Mouse (Mus musculus): ENCODE results near the gene Gramd2. TPM values are rescaled to one million over a fixed set of nuclear protein-coding genes. Genes with fewer than 3 reads are reported as not detected.

Gene Gramd2
- polyA plus RNA-seq, 1 experiment from 2014 or later, result 4.6 TPM

DNA sequence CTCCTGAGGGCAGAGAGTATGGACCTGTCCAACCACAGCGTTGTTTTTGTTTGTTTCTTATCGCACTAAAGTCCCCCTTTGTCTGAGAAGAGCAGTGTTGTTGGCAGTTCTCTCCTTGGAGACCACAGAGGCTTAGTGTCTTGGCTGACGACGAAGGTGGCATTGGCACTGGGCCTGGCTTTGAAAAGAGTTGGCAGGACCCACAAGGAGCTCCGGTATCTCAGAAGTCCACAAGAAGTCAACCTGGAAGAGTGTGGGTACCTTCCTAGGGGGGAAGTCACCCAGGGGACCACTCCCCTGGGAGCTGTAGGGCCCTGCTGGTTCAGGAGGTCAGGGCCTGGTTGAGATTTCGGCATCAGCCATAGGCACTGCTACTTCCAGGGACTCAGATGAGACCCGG lies 21.1 kb downstream of the Gramd2 start:
- Histone ChIP-seq H3K4me2 (no peak overlapping the region), H3K27me3 (replicated peaks) (no peaks in the 10 kb centered on the region), H3K4me3 (no peak overlapping the region), H3K36me3 (replicated peaks) (no peaks in the 10 kb centered on the region), H3K9ac (no peak overlapping the region), H3K27ac (no peak overlapping the region), H3K9me3 (no peaks in the 10 kb centered on the region), H3K4me1 (no peaks in the 10 kb centered on the region)
- ATAC-seq (replicated peaks), result no peak
- WGBS, result 75% methylated on average over 7 of the region's 7 CpGs

DNA sequence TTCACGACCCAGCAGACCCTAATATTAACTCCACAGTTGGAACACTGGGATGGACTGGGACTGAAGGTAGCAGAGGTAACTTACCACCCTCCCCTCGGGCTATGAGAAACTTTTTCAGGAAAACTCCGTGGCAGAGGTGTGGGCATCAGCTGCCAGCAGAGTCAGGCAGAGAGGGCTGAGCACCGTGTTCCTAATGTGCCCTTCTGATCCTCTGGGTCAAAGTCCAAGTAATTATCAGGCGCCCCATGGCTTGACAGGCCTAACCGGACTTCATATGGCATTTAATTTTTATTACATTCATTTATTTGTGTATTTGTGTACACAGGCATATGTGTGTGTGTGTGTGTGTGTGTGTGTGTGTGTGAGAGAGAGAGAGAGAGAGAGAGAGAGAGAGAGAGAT lies 23.2 kb downstream of the Gramd2 start:
- Histone ChIP-seq H3K36me3 (replicated peaks) (no peaks in the 10 kb centered on the region), H3K4me2 (no peak overlapping the region), H3K9me3 (no peaks in the 10 kb centered on the region), H3K4me1 (no peaks in the 10 kb centered on the region), H3K9ac (no peak overlapping the region), H3K27me3 (replicated peaks) (no peaks in the 10 kb centered on the region), H3K4me3 (no peak overlapping the region), H3K27ac (no peak overlapping the region)
- no peak for ATAC-seq (replicated peaks)
- WGBS, result 75% methylated on average over 6 of the region's 6 CpGs

DNA sequence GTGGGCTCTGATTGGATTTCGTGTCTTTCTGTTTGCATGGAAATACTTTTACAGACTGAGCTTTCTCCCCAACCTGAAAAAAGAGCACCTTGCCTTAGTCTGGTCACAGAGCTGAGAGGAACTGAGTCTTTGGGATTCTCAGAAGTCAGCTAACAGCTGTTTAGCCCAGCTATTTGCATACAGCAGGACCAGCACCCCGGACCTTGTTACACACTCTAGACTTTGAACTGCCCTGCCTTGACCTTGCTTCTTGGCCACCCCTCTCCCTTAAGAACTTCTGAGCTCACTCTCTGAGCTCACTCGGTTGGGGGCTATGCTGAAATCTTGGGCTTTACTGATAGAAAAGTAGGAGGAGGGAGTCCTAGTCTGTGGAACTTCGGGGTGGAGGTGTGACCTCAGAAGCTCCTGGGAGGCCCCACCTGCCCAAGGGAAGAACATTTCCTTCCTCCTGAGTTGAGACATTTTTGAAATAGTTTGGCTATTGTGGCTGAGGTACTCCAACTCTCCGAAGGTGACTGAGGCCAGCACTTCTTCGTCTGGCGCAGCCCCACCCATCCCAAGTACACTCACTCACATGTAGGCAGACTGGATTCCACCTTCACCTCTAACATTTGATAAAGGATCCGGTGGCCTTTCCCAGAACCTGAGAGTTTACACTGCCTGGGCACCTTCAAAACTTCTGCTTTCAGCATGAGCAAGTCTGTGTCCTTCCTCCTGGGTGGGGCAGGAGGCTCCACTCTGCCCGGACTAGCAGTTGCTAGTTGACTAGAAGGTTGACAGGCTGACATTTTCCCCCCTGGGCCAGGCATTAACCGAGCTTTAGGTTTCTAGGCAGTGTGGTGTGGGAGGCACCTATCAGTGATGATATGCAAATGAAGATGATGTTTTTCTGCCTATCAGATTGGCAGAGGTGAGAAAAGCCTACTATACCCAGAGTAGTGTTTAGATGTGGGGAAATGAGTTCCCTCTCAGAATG lies 27.2 kb downstream of the Gramd2 start:
- Histone ChIP-seq H3K27ac (no peak overlapping the region), H3K27me3 (replicated peaks) (no peaks in the 10 kb centered on the region), H3K36me3 (replicated peaks) (no peaks in the 10 kb centered on the region), H3K9me3 (no peaks in the 10 kb centered on the region), H3K4me3 (no peak overlapping the region), H3K9ac (no peak overlapping the region), H3K4me2 (no peak overlapping the region), H3K4me1 (no peaks in the 10 kb centered on the region)
- ATAC-seq (replicated peaks), result no peak
- WGBS, result 70% methylated on average over 10 of the region's 10 CpGs

DNA sequence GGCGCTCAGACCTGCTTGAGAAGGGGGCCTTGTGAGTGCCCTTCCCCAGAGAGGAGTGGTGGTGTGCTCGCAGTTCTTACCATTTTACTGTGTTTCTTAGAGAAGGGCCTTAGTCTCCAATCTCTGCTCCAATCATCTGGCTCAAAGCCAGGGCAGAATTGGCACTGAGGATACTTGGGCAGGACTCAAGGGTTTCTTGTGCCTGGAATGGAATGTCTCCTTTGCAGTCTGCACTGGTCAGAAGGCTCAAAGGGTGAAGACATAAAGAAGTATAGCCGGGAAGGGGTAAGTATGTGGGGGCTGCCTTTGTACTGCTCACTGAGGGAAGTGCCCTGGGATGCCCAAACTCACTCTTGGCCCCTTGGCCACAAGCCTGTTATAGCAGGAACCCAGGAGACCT lies 29.3 kb downstream of the Gramd2 start:
- H3K4me2 ChIP-seq, result no peak overlapping the region
- no peak overlapping the region for H3K27ac ChIP-seq
- no peak overlapping the region for H3K4me3 ChIP-seq
- no peaks in the 10 kb centered on the region for H3K36me3 ChIP-seq (replicated peaks)
- no peaks in the 10 kb centered on the region for H3K27me3 ChIP-seq (replicated peaks)
- WGBS, result 78% methylated on average over 3 of the region's 3 CpGs
- H3K9ac ChIP-seq, result no peak overlapping the region
- H3K9me3 ChIP-seq, result no peaks in the 10 kb centered on the region
- no peaks in the 10 kb centered on the region for H3K4me1 ChIP-seq
- ATAC-seq (replicated peaks), result no peak

DNA sequence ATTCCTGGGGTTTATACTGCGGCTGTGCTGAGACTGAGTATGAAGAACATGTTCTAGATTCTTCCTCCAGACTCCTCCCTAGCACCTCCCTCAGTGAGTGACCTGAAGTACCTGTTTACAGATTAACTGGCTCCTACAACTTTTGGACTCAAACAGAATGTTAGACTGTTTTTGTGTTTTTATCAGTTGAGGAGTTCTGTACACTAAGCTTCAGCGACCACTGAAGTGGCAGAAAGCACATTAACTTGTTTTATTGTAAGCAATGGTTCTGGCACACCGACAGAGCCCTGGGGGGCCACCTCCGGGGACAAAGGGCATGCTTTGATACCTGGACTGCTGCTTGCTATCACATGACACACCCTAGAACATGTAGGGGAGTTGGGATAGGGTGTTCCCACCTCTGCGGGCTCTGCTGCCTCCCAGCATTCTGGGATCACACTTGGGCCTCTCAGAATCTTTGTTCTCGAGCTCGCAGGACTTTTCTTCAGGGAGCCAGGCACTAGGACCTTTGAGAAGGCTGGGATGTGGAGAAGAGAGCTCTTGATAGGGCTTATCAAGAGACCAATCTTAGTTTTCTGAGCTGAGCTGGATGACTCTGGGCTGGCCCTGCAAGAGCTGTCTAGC lies 36.4 kb downstream of the Gramd2 start:
- no peak overlapping the region for H3K4me3 ChIP-seq
- H3K36me3 ChIP-seq (replicated peaks), result no peaks in the 10 kb centered on the region
- no peaks in the 10 kb centered on the region for H3K9me3 ChIP-seq
- no peak overlapping the region for H3K27ac ChIP-seq
- ATAC-seq (replicated peaks), result no peak
- no peaks in the 10 kb centered on the region for H3K27me3 ChIP-seq (replicated peaks)
- no peak overlapping the region for H3K4me2 ChIP-seq
- 74% methylated on average over 7 of the region's 7 CpGs for WGBS
- H3K4me1 ChIP-seq, result no peaks in the 10 kb centered on the region
- H3K9ac ChIP-seq, result no peak overlapping the region

DNA sequence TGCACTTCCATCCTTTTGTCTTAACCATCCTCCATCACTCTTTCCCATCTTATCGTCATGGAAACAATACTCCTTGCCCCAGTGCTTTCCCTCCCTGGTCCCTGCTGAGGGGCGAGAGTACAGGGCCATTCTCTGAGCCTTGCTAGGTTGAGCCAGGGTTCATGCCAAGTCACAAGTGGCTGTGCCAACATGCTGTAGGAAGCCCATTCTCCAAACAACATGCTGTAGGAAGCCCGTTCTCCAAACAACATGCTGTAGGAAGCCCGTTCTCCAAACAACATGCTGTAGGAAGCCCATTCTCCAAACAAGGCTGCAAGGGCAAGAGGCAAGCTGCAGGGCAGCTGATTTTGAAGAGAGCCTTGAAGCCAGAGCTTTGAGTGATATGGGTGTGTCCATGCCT lies 38.3 kb downstream of the Gramd2 start:
- Histone ChIP-seq H3K27me3 (replicated peaks) (no peaks in the 10 kb centered on the region), H3K27ac (no peak overlapping the region), H3K4me2 (no peak overlapping the region), H3K9ac (no peak overlapping the region), H3K4me3 (no peak overlapping the region), H3K4me1 (peaks cover under 1% of the 10 kb centered on the region), H3K9me3 (no peaks in the 10 kb centered on the region), H3K36me3 (replicated peaks) (no peaks in the 10 kb centered on the region)
- no peak for ATAC-seq (replicated peaks)
- WGBS, result 77% methylated on average over 4 of the region's 4 CpGs

DNA sequence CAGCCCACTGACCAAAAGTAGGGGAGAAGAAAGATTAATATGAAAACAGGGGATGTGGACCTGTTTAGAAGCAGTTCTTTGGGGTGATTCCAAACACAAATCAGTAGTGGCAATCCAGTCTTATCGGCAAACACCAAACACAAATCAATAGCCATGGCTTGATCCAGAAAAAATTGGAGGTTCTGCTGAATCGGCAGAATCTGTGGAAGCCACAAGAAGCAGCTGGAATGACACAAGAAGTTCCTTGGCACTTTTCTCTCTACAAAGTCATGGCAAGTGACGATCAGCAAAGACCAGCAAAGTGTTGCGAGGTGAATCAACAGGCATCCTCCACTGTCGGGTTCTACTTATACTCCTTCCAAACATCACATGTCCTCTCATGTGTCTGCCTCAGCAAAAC lies 41.2 kb downstream of the Gramd2 start:
- H3K27me3 ChIP-seq (replicated peaks), result no peaks in the 10 kb centered on the region
- no peaks in the 10 kb centered on the region for H3K36me3 ChIP-seq (replicated peaks)
- WGBS, result 79% methylated on average over 5 of the region's 5 CpGs
- H3K4me1 ChIP-seq, result peaks cover 4% of the 10 kb centered on the region
- no peak overlapping the region for H3K4me2 ChIP-seq
- no peaks in the 10 kb centered on the region for H3K9me3 ChIP-seq
- no peak overlapping the region for H3K9ac ChIP-seq
- no peak overlapping the region for H3K4me3 ChIP-seq
- no peak for ATAC-seq (replicated peaks)
- no peak overlapping the region for H3K27ac ChIP-seq

DNA sequence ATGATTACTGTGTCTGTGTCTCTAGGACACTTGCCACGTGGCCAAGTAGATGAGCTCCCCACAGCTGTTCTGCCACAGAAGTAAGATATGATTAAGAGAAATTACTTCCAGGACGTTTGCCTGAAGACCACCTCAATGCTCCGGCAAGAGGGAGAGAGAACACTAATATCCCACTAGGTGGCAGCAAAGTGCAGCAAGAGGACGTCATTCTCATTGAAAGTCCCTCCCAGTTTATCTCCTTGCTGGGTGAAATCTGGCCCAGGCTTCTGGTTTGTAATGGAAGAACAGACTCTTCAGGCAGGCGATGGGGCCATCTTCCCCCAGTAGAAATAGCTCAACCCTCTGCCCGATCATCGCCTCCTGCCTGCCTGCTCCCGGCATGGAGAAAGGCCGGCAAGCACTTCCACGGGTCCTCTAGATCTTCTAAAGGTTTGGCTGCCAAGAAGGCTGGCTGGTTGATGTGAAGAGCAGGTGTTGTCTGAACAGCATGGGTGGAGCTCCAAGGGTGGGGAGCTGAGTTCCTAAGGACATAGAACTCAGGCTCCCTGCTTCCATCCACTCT lies 43.2 kb downstream of the Gramd2 start:
- Histone ChIP-seq H3K9me3 (no peaks in the 10 kb centered on the region), H3K27ac (no peak overlapping the region), H3K4me3 (peak overlapping the region; percentile 19; the same call in 1 of the 2 replicates), H3K4me2 (peak overlapping the region; percentile 47), H3K27me3 (replicated peaks) (no peaks in the 10 kb centered on the region), H3K9ac (peak overlapping the region; percentile 38; the same call in 1 of the 2 replicates), H3K36me3 (replicated peaks) (no peaks in the 10 kb centered on the region), H3K4me1 (peaks cover 4% of the 10 kb centered on the region)
- ATAC-seq (replicated peaks), result 0 out of 2 replicates have a peak, but pooled peaks have one; percentile 45
- 21% methylated on average over 10 of the region's 10 CpGs for WGBS

DNA sequence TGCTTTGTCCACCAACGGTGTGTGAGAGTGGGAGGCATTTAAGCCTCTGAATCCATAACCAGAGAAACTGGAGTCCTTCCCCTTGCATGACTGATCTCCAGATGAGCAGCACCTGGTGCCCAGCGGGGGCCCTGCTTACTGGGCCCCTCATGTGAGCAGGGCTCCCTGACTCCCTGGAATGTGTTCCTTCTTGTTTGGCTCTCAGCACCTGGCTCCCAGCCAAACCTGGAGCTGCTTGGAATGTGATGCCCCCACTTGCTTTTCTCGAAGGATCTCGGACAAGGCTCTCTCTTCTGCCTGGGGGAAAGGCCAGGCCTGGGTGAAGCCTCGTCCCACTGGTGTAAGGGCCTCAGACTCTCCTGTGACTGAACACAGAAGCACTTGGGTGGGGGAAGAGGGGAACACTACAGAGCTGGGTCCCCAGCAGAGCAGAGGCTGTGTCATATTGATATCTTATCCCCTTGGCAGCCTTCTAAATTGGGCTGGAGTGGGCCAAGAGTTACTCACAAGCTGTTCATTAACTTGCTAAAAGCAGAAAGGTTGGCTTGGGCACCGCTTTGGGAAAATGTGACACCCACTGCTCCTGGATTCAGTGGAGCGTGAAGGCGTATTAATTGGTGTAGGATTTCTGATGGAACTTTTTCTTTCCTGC lies 44.0 kb downstream of the Gramd2 start:
- WGBS, result 65% methylated on average over 8 of the region's 8 CpGs
- no peaks in the 10 kb centered on the region for H3K36me3 ChIP-seq (replicated peaks)
- H3K9ac ChIP-seq, result no peak overlapping the region
- no peak overlapping the region for H3K4me2 ChIP-seq
- peaks cover 4% of the 10 kb centered on the region for H3K4me1 ChIP-seq
- ATAC-seq (replicated peaks), result 0 out of 2 replicates have a peak, but pooled peaks have one; percentile 37
- no peak overlapping the region for H3K27ac ChIP-seq
- H3K27me3 ChIP-seq (replicated peaks), result no peaks in the 10 kb centered on the region
- H3K4me3 ChIP-seq, result no peak overlapping the region
- no peaks in the 10 kb centered on the region for H3K9me3 ChIP-seq

DNA sequence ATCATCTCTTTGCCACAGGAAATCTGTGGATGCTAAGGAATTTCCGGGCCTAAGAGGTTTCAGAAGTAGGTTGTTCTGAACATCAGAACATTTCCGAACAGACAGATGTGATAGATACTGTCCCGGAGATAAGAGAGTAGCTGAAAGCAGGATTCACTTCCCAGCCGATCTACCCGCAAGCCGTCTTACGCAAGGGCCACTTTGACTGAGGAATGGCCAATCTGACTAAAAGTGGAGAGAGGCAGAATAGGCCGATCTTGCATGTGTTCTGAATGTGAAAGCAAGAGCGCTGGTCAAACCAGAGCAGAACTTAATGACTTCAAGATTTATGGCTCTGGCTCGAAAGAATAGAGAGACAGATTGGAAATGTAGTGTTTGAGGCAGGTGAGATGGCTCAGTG lies 45.6 kb downstream of the Gramd2 start:
- H3K36me3 ChIP-seq (replicated peaks), result no peaks in the 10 kb centered on the region
- no peaks in the 10 kb centered on the region for H3K9me3 ChIP-seq
- H3K27ac ChIP-seq, result no peak overlapping the region
- WGBS, result 89% methylated on average over 10 of the region's 10 CpGs
- H3K9ac ChIP-seq, result no peak overlapping the region
- H3K4me1 ChIP-seq, result peaks cover 4% of the 10 kb centered on the region
- no peak overlapping the region for H3K4me2 ChIP-seq
- no peak for ATAC-seq (replicated peaks)
- no peaks in the 10 kb centered on the region for H3K27me3 ChIP-seq (replicated peaks)
- no peak overlapping the region for H3K4me3 ChIP-seq

DNA sequence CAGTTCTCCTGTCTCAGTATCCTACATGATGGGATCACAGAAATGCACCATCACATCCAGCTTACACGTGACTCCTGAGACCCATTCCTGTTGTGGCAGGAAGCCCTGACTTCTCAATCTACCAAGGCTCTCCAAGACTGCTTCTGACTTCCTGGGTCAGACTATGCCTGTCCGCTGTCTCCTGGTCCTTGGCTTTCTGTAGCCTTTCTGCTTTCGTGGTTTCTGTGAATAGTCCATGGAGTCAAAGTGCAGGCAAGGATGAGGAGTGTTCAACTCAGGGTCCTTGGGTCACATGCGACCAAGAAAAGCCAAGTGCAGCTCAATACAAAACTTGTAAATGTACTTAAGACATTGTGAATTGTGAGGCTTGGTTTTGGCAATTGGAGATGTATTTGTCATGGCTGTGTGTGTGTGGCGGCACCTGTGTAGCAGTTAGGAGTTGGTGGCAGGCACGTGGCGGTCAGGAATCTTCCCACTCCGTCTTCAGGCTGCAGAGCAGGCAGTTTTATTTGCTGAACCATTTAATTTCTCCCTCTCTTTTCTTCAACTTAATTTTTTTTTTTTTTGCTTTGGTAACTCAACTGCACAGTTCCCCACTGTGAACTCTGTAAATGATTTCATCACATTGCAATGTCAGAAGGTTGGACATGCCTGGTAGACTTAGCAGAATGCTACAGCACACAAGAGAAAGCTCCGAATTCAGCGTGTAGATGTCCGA lies 47.8 kb downstream of the Gramd2 start:
- WGBS, result 82% methylated on average over 11 of the region's 11 CpGs
- Histone ChIP-seq H3K27ac (no peak overlapping the region), H3K36me3 (replicated peaks) (no peaks in the 10 kb centered on the region), H3K9me3 (no peaks in the 10 kb centered on the region), H3K4me3 (no peak overlapping the region), H3K4me2 (no peak overlapping the region), H3K9ac (no peak overlapping the region), H3K27me3 (replicated peaks) (no peaks in the 10 kb centered on the region), H3K4me1 (peaks cover 4% of the 10 kb centered on the region)
- ATAC-seq (replicated peaks), result no peak

DNA sequence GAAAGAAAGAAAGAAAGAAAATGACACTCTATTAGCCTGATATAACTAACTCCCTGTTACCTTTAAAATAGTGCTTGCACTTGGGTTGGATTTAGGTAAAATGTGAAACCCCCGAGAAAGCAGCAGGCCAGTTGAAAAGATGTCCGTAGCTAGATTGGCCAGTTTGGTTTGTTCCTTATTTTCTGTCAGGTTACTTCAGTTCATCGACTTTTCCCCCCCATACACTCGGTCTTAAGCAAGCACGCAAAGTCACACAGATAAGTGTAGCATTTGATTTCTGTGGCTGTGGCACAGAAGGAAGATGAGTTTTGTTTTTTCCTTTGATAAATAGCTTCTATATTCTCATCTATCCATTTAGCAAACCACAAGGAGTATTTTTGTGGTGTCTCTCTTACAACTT lies 51.2 kb downstream of the Gramd2 start:
- no peaks in the 10 kb centered on the region for H3K9me3 ChIP-seq
- no peak overlapping the region for H3K4me3 ChIP-seq
- H3K4me2 ChIP-seq, result no peak overlapping the region
- no peak for ATAC-seq (replicated peaks)
- WGBS, result 92% methylated on average over 5 of the region's 5 CpGs
- H3K27me3 ChIP-seq (replicated peaks), result no peaks in the 10 kb centered on the region
- no peak overlapping the region for H3K9ac ChIP-seq
- no peaks in the 10 kb centered on the region for H3K36me3 ChIP-seq (replicated peaks)
- H3K4me1 ChIP-seq, result no peaks in the 10 kb centered on the region
- H3K27ac ChIP-seq, result no peak overlapping the region

Measured in midbrain, embryonic 15.5 days (tissue).